In the genomic region with DNA sequence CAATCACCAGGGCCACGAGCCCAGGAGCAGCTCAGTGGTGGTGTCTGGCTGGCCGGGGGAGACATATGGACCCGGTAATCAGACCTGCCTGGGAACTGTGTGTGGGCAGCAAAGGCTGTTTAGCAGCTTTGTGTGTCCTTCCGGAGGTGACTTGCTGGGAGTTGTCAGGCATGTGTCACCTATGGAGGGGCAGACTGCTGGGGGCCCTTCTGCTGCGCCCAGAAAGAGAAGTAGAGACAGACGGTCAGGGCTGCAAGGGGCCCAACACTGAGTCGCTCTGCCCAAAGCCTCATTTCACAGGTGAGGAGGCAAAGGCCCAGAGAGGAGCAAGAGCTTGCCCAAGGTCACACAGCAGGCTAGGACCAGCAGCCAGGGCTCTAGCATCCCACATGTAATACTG, we compare ENCODE assay signal across 22 mouse cellular contexts. TPM values are rescaled to one million over a fixed set of nuclear protein-coding genes. Genes with fewer than 3 reads are reported as not detected.
DNase-seq lines count a peak whose midpoint lies in the region; ATAC-seq and TF ChIP-seq lines count a peak whose summit lies in the region.
"Had no signal": no experiment of that assay in that cellular context is flagged by ENCODE, and none has a peak within 500 bp of the region (broad histone marks: within the 10 kb centered on the region; RNA-seq: fewer than 3 reads in every experiment).

No protein-coding gene starts in this region.

- no peak overlapping the region for H3K4me3 ChIP-seq in cerebellum, adult 2 months (replicated peaks; ENCODE audit: insufficient read depth, low read depth, low read length)
- H3K4me3 ChIP-seq: embryonic facial prominence, embryonic 10.5 days; forebrain, embryonic 13.5 days; gastrocnemius, adult 2 months; heart, embryonic 15.5 days; hindbrain, embryonic 13.5 days; intestine, embryonic 15.5 days had no signal

- peak; percentile 47 for ATAC-seq in cerebellum, adult (ENCODE audit: insufficient number of reproducible peaks, low FRiP score, low TSS enrichment)
- ATAC-seq in activated CD4-positive, CD25-positive, alpha-beta regulatory T cell, adult 4 months = no peak
- ATAC-seq: CD4-positive, CD25-positive, alpha-beta regulatory T cell, adult 4 months; forebrain, embryonic 13.5 days; hindbrain, postnatal 0 days; intestine, embryonic 15.5 days had no signal

- no peak for TF ChIP-seq POLR2A in cerebellum, adult 2 months (IDR thresholded peaks at IDR 0.05; ENCODE audit: borderline replicate concordance, insufficient read depth, low read length)

- WGBS in cerebellum, adult 2 months = 14% methylated on average over 7 of the region's 7 CpGs

- no peak for DNase-seq in cerebellum, postnatal 4 days (ENCODE audit: low spot score in 2 of 2)
- peak; percentile 94 for DNase-seq in brain, adult 2 months (ENCODE audit: low read depth, low spot score)
- peak; percentile 81 to 92 for DNase-seq in cerebellum, adult 2 months
- DNase-seq in cerebellum, postnatal 10 days = peak; percentile 75 to 83
- no peak for DNase-seq in layer of hippocampus, adult 11-12 months (ENCODE audit: low spot score)
- no peak for DNase-seq in gastrocnemius, postnatal 36 days
- DNase-seq: adrenal gland, postnatal 10 days; B cell, adult 2 months; gastrocnemius, adult 2 months; gastrocnemius, postnatal 25 days; heart, adult 11 months; heart, postnatal 14 days; kidney, adult 18-20 months had no signal

- TF ChIP-seq CTCF in cerebellum, adult 2 months (IDR thresholded peaks at IDR 0.05; ENCODE audit: borderline replicate concordance, insufficient read depth, low read depth, low read length) = no peak

- no peaks in the 10 kb centered on the region for H3K27me3 ChIP-seq in cerebellum, adult 2 months (ENCODE audit: control insufficient read depth, insufficient read depth, low read length)
- H3K27me3 ChIP-seq: heart, embryonic 15.5 days; intestine, embryonic 15.5 days had no signal

- H3K4me1 ChIP-seq in cerebellum, adult 2 months (ENCODE audit: control insufficient read depth, insufficient read depth, low read length) = peaks cover 36% of the 10 kb centered on the region

- intact Hi-C loops in gastrocnemius, postnatal 36 days (cut with DNase I) = no loop called here

- peak overlapping the region; percentile 89 for H3K27ac ChIP-seq in cerebellum, adult 2 months (ENCODE audit: insufficient read depth, low read length)
- H3K27ac ChIP-seq: embryonic facial prominence, embryonic 10.5 days; forebrain, embryonic 13.5 days; heart, embryonic 15.5 days; hindbrain, embryonic 13.5 days; hindbrain, postnatal 0 days; intestine, embryonic 15.5 days had no signal

RNA-seq across cellular contexts. Expression of gene Ldlrap1, which starts 2.1 kb away (rescaled TPM):
- 16.0 and 18.5 TPM in 2 replicates for polyA plus RNA-seq in cerebellum, adult 2 months (2012; rRNA removed)
- 10 to 100 TPM; 21.3 to 25.2 TPM for polyA plus RNA-seq in activated CD4-positive, CD25-positive, alpha-beta regulatory T cell, adult 4 months (2017; shearing (Covaris generic))
- total RNA-seq in gastrocnemius, postnatal 36 days (2021) = 1 to 10 TPM; 4.0 to 6.1 TPM

Comparison
In these comparisons a context has a peak if more than half of its experiments do, and no peak if none do; other contexts are left out.
1. DNase-seq: peak in brain, adult 2 months (single experiment), cerebellum, adult 2 months (2 of 2) and cerebellum, postnatal 10 days (2 of 2); none in cerebellum, postnatal 4 days (0 of 2), layer of hippocampus, adult 11-12 months (single experiment) and gastrocnemius, postnatal 36 days (0 of 2).